Mouse (Mus musculus) CH12.LX (cell line): ENCODE data around the gene Eci1. TPM values are rescaled to one million over a fixed set of nuclear protein-coding genes. Genes with fewer than 3 reads are reported as not detected.

Source experiments
- DNase-seq: peaks from one replicate; pipeline ENCODE4 v3.0.0-alpha.2; 2013; ENCODE audit errors: extremely low read depth
- H3K27ac ChIP-seq: 2 replicates; pipeline ENCODE4 v1.5.1; 2012; ENCODE audit warnings: low read depth, mild to moderate bottlenecking, control low read depth, moderate library complexity; ENCODE audit not compliant: insufficient read depth
- H3K27me3 ChIP-seq: replicated peaks from 2 replicates; pipeline ENCODE3; 2012; ENCODE audit warnings: inconsistent platforms
- H3K36me3 ChIP-seq, 2 experiments: replicated peaks in 1 of 2; 2 replicates each; pipeline versions ENCODE3 to v1.6.1; 2012; ENCODE audit warnings: inconsistent platforms in 1 of 2, low read length in 1 of 2, mild to moderate bottlenecking in 1 of 2, mixed read lengths in 1 of 2, moderate library complexity in 1 of 2; ENCODE audit not compliant: control insufficient read depth in 1 of 2, insufficient read depth in 1 of 2
- H3K4me1 ChIP-seq, 2 experiments: 2 replicates each; pipeline ENCODE4 v1.6.1; 2012; ENCODE audit warnings: inconsistent platforms in 1 of 2, moderate library complexity in 1 of 2; ENCODE audit not compliant: insufficient read depth in 2 of 2, control insufficient read depth in 1 of 2
- H3K4me2 ChIP-seq: 2 replicates; pipeline ENCODE4 v1.6.1; 2012; ENCODE audit warnings: low read depth, mild to moderate bottlenecking, control low read depth; ENCODE audit not compliant: poor library complexity, insufficient read depth, severe bottlenecking
- H3K4me3 ChIP-seq, 3 experiments: fragments of 150-350 bp in 1 of 3; sonication (generic) in 1 of 3; replicated peaks in 1 of 3; 2 replicates each; pipeline versions ENCODE3 to v1.5.1; 2011 to 2012; ENCODE audit warnings: low read depth in 2 of 3, low read length in 2 of 3, mild to moderate bottlenecking in 2 of 3, moderate library complexity in 2 of 3, control low read depth in 1 of 3, improper control_type of control experiment in 1 of 3, inconsistent platforms in 1 of 3, mixed read lengths in 1 of 3; ENCODE audit not compliant: poor library complexity in 1 of 3
- H3K79me2 ChIP-seq: replicated peaks from 2 replicates; pipeline ENCODE4 v1.6.1; 2012; ENCODE audit warnings: mild to moderate bottlenecking, moderate library complexity; ENCODE audit not compliant: control insufficient read depth, poor library complexity, insufficient read depth, severe bottlenecking; ENCODE audit errors: extremely low read depth
- H3K9ac ChIP-seq: 2 replicates; pipeline ENCODE4 v1.6.1; 2012; ENCODE audit warnings: low read depth, mild to moderate bottlenecking, control low read depth, moderate library complexity; ENCODE audit not compliant: insufficient read depth
- H3K9me3 ChIP-seq: replicated peaks from 2 replicates; pipeline ENCODE3; 2012; ENCODE audit warnings: low read length, inconsistent platforms, mixed read lengths
- BHLHE40 ChIP-seq: IDR thresholded peaks from 2 replicates; pipeline ENCODE4 v1.6.1; 2011; ENCODE audit warnings: mild to moderate bottlenecking, low read depth, low read length, improper control_type of control experiment
- CTCF ChIP-seq, 2 experiments: IDR thresholded peaks in 1 of 2; conservative IDR thresholded peaks in 1 of 2; 2 replicates each; pipeline ENCODE4 v1.5.1; 2011 to 2012; ENCODE audit warnings: low read depth in 2 of 2, low read length in 2 of 2, improper control_type of control experiment in 1 of 2, inconsistent platforms in 1 of 2, mild to moderate bottlenecking in 1 of 2, moderate library complexity in 1 of 2
- ELF1 ChIP-seq: IDR thresholded peaks from 2 replicates; pipeline ENCODE4 v1.6.1; 2014; ENCODE audit warnings: low read depth, mild to moderate bottlenecking, inconsistent platforms, low read length, improper control_type of control experiment
- ETS1 ChIP-seq: conservative IDR thresholded peaks from 2 replicates; pipeline ENCODE4 v1.6.1; 2012; ENCODE audit warnings: low read depth, mild to moderate bottlenecking, inconsistent platforms, low read length, improper control_type of control experiment, moderate library complexity
- HCFC1 ChIP-seq: IDR thresholded peaks from 2 replicates; pipeline ENCODE4 v1.6.1; 2012; ENCODE audit warnings: low read depth, mild to moderate bottlenecking, inconsistent platforms, low read length, improper control_type of control experiment
- IRF4 ChIP-seq: IDR thresholded peaks from 2 replicates; pipeline ENCODE4 v1.6.1; 2014; ENCODE audit warnings: low read depth, mild to moderate bottlenecking, inconsistent platforms, low read length, improper control_type of control experiment
- JUN ChIP-seq: IDR thresholded peaks from 2 replicates; pipeline ENCODE4 v1.6.1; 2011; ENCODE audit warnings: low read depth, mild to moderate bottlenecking, low read length, improper control_type of control experiment, moderate library complexity; ENCODE audit not compliant: insufficient read depth
- JUND ChIP-seq: conservative IDR thresholded peaks from 2 replicates; pipeline ENCODE4 v1.6.1; 2011; ENCODE audit warnings: low read depth, low read length, improper control_type of control experiment
- MAX ChIP-seq: IDR thresholded peaks from 2 replicates; pipeline ENCODE4 v1.6.1; 2011; ENCODE audit warnings: low read length, improper control_type of control experiment
- MAZ ChIP-seq: IDR thresholded peaks from 2 replicates; pipeline ENCODE4 v1.6.1; 2012; ENCODE audit warnings: low read depth, mild to moderate bottlenecking, inconsistent platforms, low read length, improper control_type of control experiment, moderate library complexity
- MEF2A ChIP-seq: IDR thresholded peaks from 2 replicates; pipeline ENCODE4 v1.6.1; 2014; ENCODE audit warnings: low read depth, mild to moderate bottlenecking, inconsistent platforms, low read length, improper control_type of control experiment, borderline replicate concordance
- MXI1 ChIP-seq: IDR thresholded peaks from 2 replicates; pipeline ENCODE4 v1.6.1; 2011; ENCODE audit warnings: mild to moderate bottlenecking, low read depth, low read length, improper control_type of control experiment
- MYC ChIP-seq: IDR thresholded peaks from 2 replicates; pipeline ENCODE4 v1.6.1; 2011; ENCODE audit warnings: low read depth, mild to moderate bottlenecking, improper control_type of control experiment, low read length
- NELFE ChIP-seq: IDR thresholded peaks from 2 replicates; pipeline ENCODE4 v1.6.1; 2011; ENCODE audit warnings: low read depth, low read length, improper control_type of control experiment
- POLR2A ChIP-seq: IDR thresholded peaks from 2 replicates; pipeline ENCODE4 v1.6.1; 2011; ENCODE audit warnings: low read depth, mild to moderate bottlenecking, improper control_type of control experiment, low read length
- RAD21 ChIP-seq: IDR thresholded peaks from 2 replicates; pipeline ENCODE4 v1.6.1; 2011; ENCODE audit warnings: low read depth, mild to moderate bottlenecking, low read length, improper control_type of control experiment, moderate library complexity
- RCOR1 ChIP-seq: conservative IDR thresholded peaks from 2 replicates; pipeline ENCODE4 v1.6.1; 2012; ENCODE audit warnings: low read depth, mild to moderate bottlenecking, inconsistent platforms, low read length, improper control_type of control experiment
- SIN3A ChIP-seq: IDR thresholded peaks from 2 replicates; pipeline ENCODE4 v1.6.1; 2012; ENCODE audit warnings: low read length, improper control_type of control experiment, inconsistent platforms
- SMC3 ChIP-seq: IDR thresholded peaks from 2 replicates; pipeline ENCODE4 v1.6.1; 2011; ENCODE audit warnings: low read depth, low read length, improper control_type of control experiment
- TBP ChIP-seq: conservative IDR thresholded peaks from 2 replicates; pipeline ENCODE4 v1.6.1; 2011; ENCODE audit warnings: low read depth, low read length, improper control_type of control experiment
- TCF12 ChIP-seq: IDR thresholded peaks from 2 replicates; pipeline ENCODE4 v1.6.1; 2014; ENCODE audit warnings: low read depth, mild to moderate bottlenecking, inconsistent platforms, low read length, improper control_type of control experiment
- USF2 ChIP-seq: conservative IDR thresholded peaks from 2 replicates; pipeline ENCODE4 v1.6.1; 2011; ENCODE audit warnings: low read depth, low read length, improper control_type of control experiment
- ZC3H11A ChIP-seq: IDR thresholded peaks from 2 replicates; pipeline ENCODE4 v1.6.1; 2012; ENCODE audit warnings: low read depth, mild to moderate bottlenecking, inconsistent platforms, low read length, improper control_type of control experiment
- ZMIZ1 ChIP-seq: IDR thresholded peaks from 2 replicates; pipeline ENCODE4 v1.6.1; 2012; ENCODE audit warnings: low read depth, mild to moderate bottlenecking, inconsistent platforms, low read length, improper control_type of control experiment
- ZNF384 ChIP-seq: IDR thresholded peaks from 2 replicates; pipeline ENCODE4 v1.6.1; 2012; ENCODE audit warnings: low read depth, low read length, improper control_type of control experiment, inconsistent platforms
- dilution Hi-C: fragments of 300-500 bp; cut with MboI; formaldehyde crosslinking; loops from 2 replicates; pipeline ENCODE4 v1.14.3; 2020; ENCODE audit warnings: low sequenced_read_pairs; ENCODE audit not compliant: extremely low pct_unique_long_range_greater_than_20kb, extremely low pct_ligation_motif_present
- in situ Hi-C: fragments of 300-500 bp; cut with MboI; formaldehyde crosslinking; loops from 3 replicates; pipeline ENCODE4 v1.14.3; 2019; ENCODE audit warnings: low sequenced_read_pairs, low pct_ligation_motif_present, low pct_unique_long_range_greater_than_20kb, mixed read lengths
- polyA plus RNA-seq: library from polyadenylated mRNA; unstranded; fragments of >175 nt; gene quantifications from 2 replicates; pipeline ENCODE4 v1.2.1, GENCODE M21; 2012; ENCODE audit warnings: low read depth; ENCODE audit not compliant: insufficient read length
- total RNA-seq, 2 experiments: library from RNA; depleted of rRNA; stranded (reverse); fragments of 300-350 nt in 1 of 2; fragments of >200 nt in 1 of 2; gene quantifications; 2 replicates each; pipeline ENCODE4 v1.2.3; 2012 to 2014

Gene Eci1
- total and polyA plus RNA-seq, 3 experiments = 70.1 to 122 (median 94.7) TPM

DNA sequence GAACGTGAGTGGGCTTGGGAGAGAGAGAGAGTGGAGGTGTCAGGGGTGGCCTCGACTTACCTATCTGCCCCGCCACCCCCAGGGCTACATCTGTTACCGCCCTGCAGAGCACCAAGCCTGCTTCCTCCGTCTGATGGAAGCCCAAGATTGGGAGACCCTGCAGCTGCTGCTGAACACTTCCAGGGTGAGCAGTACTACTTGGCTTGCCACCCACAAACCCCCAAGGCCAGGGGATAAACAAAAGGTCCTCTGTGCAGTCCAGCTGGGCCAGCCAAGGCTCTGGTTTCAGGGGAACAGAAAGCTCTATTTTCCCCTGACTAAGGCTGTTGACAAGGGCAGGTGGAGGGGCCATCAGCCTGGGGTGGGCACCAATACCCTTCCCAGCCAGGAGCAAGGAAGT lies 48.1 kb downstream of the Eci1 start:
- TF ChIP-seq TBP (no peak), MXI1 (no peak), SIN3A (no peak), IRF4 (no peak), RCOR1 (no peak), ZC3H11A (no peak), ETS1 (no peak), MAZ (no peak), BHLHE40 (no peak), RAD21 (no peak), MEF2A (no peak), MAX (no peak), ZNF384 (no peak), CTCF (conservative IDR thresholded peaks at IDR 0.05 in 1 of 2, IDR thresholded peaks at IDR 0.05 in 1 of 2; ENCODE audit: low read depth in 2 of 2, low read length in 2 of 2) (no peak), JUN (no peak), USF2 (no peak), TCF12 (no peak), HCFC1 (no peak)
- no peak overlapping the region for H3K9ac ChIP-seq
- no peak overlapping the region for H3K4me2 ChIP-seq
- dilution Hi-C loops (no loop called here), in situ Hi-C loops (no loop called here)
- no peaks in the 10 kb centered on the region for H3K27me3 ChIP-seq
- no peak overlapping the region for H3K4me3 ChIP-seq
- peaks cover 7% of the 10 kb centered on the region; the same call in 1 of the 2 replicates for H3K79me2 ChIP-seq
- DNase-seq = no peak
- H3K36me3 ChIP-seq = peaks cover 39 to 62% of the 10 kb centered on the region in 2 experiments
- no peak overlapping the region for H3K27ac ChIP-seq
- H3K4me1 ChIP-seq = peaks cover 12 to 28% of the 10 kb centered on the region in 2 experiments; a peak in 3 of 4 replicates
- H3K9me3 ChIP-seq = no peaks in the 10 kb centered on the region

DNA sequence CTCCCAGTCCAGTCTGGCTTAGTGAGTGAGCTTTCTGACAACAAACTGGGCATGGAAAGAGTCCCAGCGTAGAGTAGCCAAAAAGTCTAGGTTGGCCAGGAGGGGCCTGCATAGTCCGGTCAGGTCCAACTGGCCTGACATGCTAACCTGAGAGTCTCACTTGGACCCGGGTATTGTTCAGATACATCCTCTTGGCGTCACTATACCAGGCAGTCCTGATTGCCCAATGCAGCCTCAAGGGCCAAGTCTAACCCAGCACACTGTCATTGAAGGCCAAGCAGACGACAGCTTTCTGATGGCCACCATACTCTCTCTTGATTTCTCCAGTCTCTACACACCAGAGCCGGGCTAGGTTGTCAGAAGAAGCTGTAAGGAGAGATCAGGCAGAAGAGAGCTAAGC lies 49.1 kb downstream of the Eci1 start:
- H3K27me3 ChIP-seq = no peaks in the 10 kb centered on the region
- H3K79me2 ChIP-seq = peaks cover 7% of the 10 kb centered on the region; the same call in 1 of the 2 replicates
- H3K9ac ChIP-seq = no peak overlapping the region
- no peak overlapping the region for H3K27ac ChIP-seq
- in situ Hi-C loops = loop anchor here (5.0 kb wide), 1 partner anchor 57 kb away; the partner anchor contains the start of gene Rab26
- DNase-seq = no peak
- H3K4me2 ChIP-seq = no peak overlapping the region
- peaks cover 12 to 37% of the 10 kb centered on the region in 2 experiments; a peak in 3 of 4 replicates for H3K4me1 ChIP-seq
- TF ChIP-seq CTCF (conservative IDR thresholded peaks at IDR 0.05 in 1 of 2, IDR thresholded peaks at IDR 0.05 in 1 of 2; ENCODE audit: low read depth in 2 of 2, low read length in 2 of 2) (no peak), JUND (no peak), ZMIZ1 (no peak), RCOR1 (no peak), MAZ (no peak), MYC (no peak), ZC3H11A (no peak), POLR2A (no peak), SMC3 (no peak), BHLHE40 (no peak), ELF1 (no peak), NELFE (no peak)
- H3K4me3 ChIP-seq = no peak overlapping the region
- peaks cover 39 to 62% of the 10 kb centered on the region in 2 experiments for H3K36me3 ChIP-seq
- dilution Hi-C loops = no loop called here
- H3K9me3 ChIP-seq = no peaks in the 10 kb centered on the region
